Mouse (Mus musculus) forebrain, embryonic 16.5 days (tissue): ENCODE measurements around the gene Esp22. TPM values are rescaled to one million over a fixed set of nuclear protein-coding genes. Genes with fewer than 3 reads are reported as not detected.
"Not testable (repeated sequence)": the region's sequence is repeated elsewhere in the genome, so short reads cannot be mapped to it uniquely, and the experiment has no call there.

Experiments used
- ATAC-seq: fragments of 200-750 bp; cut with Nextera tagmentation; 2 replicates; pipeline ENCODE4 v1.8.0; 2017; ENCODE audit warnings: mild to moderate bottlenecking, moderate library complexity
- H3K27ac ChIP-seq: fragments of 300-500 bp; sonication (generic); 2 replicates; pipeline ENCODE4 v1.5.1; 2014; ENCODE audit warnings: low read length, control low read depth
- H3K27me3 ChIP-seq: fragments of 300-500 bp; sonication (generic); replicated peaks from 2 replicates; pipeline ENCODE4 v1.6.1; 2014; ENCODE audit warnings: low read length; ENCODE audit not compliant: control insufficient read depth, insufficient read depth
- H3K36me3 ChIP-seq: fragments of 300-500 bp; sonication (generic); 2 replicates; pipeline ENCODE4 v1.6.1; 2014; ENCODE audit not compliant: control insufficient read depth, insufficient read depth
- H3K4me1 ChIP-seq: fragments of 300-500 bp; sonication (generic); replicated peaks from 2 replicates; pipeline ENCODE4 v1.6.1; 2014; ENCODE audit warnings: low read length; ENCODE audit not compliant: control insufficient read depth, insufficient read depth
- H3K4me2 ChIP-seq: fragments of 300-500 bp; sonication (generic); 2 replicates; pipeline ENCODE4 v1.6.1; 2014; ENCODE audit warnings: mild to moderate bottlenecking, low read length, control low read depth
- H3K4me3 ChIP-seq: fragments of 300-500 bp; sonication (generic); replicated peaks from 2 replicates; pipeline ENCODE4 v1.5.1; 2014; ENCODE audit warnings: mild to moderate bottlenecking, low read length, control low read depth
- H3K9ac ChIP-seq: fragments of 300-500 bp; sonication (generic); replicated peaks from 2 replicates; pipeline ENCODE4 v1.6.1; 2014; ENCODE audit warnings: low read depth, low read length, control low read depth
- H3K9me3 ChIP-seq: fragments of 300-500 bp; sonication (generic); 2 replicates; pipeline ENCODE4 v1.6.1; 2016; ENCODE audit warnings: low read length; ENCODE audit not compliant: control insufficient read depth
- WGBS: fragments of 180-500 bp; shearing (Covaris S2); extraction: QIAGEN DNeasy Blood & Tissue Kit; methylation state at CpG from one replicate; pipeline ENCODE4 v1.1.7; 2014; 5-methylcytosine and 5-hydroxymethylcytosine counted together
- polyA plus RNA-seq: library from polyadenylated mRNA; unstranded; fragments of >200 nt; fragmentation: Nextera tagmentation; extraction: Ambion mirVana; gene quantifications from 2 replicates; pipeline ENCODE4 v1.2.1, GENCODE M21; 2015

The Esp22 gene
- polyA plus RNA-seq, result not detected in 2 replicates

GRCm38 (mm10) chr17:39095034-39095433 is at the start of gene Esp22:
Esp22 (plus strand) TSS chr17:39095334.
- no peak for ATAC-seq
- 98% methylated on average over 1 of the region's 1 CpGs for WGBS
- Histone ChIP-seq H3K9me3 (peaks cover 2% of the 10 kb centered on the region; the same call in 1 of the 2 replicates), H3K36me3 (no peaks in the 10 kb centered on the region), H3K27me3 (no peaks in the 10 kb centered on the region), H3K4me1 (no peaks in the 10 kb centered on the region), H3K9ac (no peak within 1 kb of the TSS), H3K4me3 (no peak within 1 kb of the TSS), H3K27ac (no peak within 1 kb of the TSS), H3K4me2 (no peak within 1 kb of the TSS)

DNA sequence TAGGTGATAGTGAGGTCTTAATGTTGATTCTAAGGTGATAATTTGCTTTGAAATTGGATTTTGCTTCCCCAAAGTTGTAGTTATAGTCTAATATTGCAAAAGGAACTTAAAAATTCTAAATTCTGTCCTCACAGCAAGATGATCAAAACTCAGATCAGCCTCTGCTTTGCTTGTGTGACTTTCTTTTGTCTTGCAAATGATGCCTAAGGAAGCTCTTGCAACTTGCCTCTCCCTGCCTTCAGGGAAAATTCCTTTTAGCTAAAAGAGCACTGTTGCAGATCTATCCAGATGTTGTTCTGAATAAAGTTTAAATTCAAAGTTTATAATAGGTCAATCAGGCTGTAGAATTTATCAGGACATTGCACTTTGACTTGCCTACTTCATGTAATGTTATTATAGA is 31.5 kb upstream of the Esp22 start:
- H3K4me2 ChIP-seq, result no peak overlapping the region
- H3K9me3 ChIP-seq, result 0 out of 2 replicates have a peak, but pooled peaks cover 3% of the 10 kb centered on the region
- H3K4me3 ChIP-seq, result no peak overlapping the region
- no peaks in the 10 kb centered on the region for H3K27me3 ChIP-seq
- no peak overlapping the region for H3K27ac ChIP-seq
- H3K9ac ChIP-seq, result no peak overlapping the region
- H3K4me1 ChIP-seq, result no peaks in the 10 kb centered on the region
- no peaks in the 10 kb centered on the region for H3K36me3 ChIP-seq
- no peak for ATAC-seq

DNA sequence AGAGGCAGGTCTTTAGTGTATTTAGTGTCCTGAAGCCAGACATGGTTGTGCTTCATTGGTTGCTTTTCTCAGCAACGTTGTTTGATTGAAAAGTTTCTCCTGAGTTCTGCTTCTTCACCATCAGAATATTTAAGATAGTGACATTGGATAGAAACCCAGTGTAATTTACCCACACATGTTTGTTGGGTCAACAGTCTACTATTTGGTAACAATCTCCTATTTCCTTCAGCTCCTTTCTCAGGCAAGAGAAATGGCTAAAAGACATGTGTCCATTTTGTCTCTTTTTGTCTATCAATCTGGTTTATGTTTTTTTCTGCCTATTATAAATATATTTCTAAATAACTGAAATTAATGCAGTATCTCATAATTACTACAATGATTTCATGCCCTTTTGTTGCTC is 18.2 kb upstream of the Esp22 start, which contains the start of gene Esp23:
TSS of gene Esp23 (minus strand) at position 101 of the 400 bp plus-strand sequence.
- Histone ChIP-seq H3K36me3 (no peaks in the 10 kb centered on the region), H3K4me2 (no peak within 1 kb of the TSS), H3K27me3 (no peaks in the 10 kb centered on the region), H3K9ac (no peak within 1 kb of the TSS), H3K4me1 (no peaks in the 10 kb centered on the region), H3K4me3 (no peak within 1 kb of the TSS), H3K9me3 (0 out of 2 replicates have a peak, but pooled peaks cover 6% of the 10 kb centered on the region), H3K27ac (no peak within 1 kb of the TSS)
- WGBS, result 45% methylated on average over 1 of the region's 1 CpGs
- ATAC-seq, result no peak

GRCm38 (mm10) chr17:39107126-39107525 is 12.0 kb downstream of the Esp22 start:
- ATAC-seq, H3K4me3 ChIP-seq, H3K9ac ChIP-seq, H3K36me3 ChIP-seq, H3K4me1 ChIP-seq, H3K27ac ChIP-seq, H3K27me3 ChIP-seq, H3K9me3 ChIP-seq, H3K4me2 ChIP-seq: not testable (repeated sequence)
- WGBS, result 78% methylated on average over 11 of the region's 11 CpGs

DNA sequence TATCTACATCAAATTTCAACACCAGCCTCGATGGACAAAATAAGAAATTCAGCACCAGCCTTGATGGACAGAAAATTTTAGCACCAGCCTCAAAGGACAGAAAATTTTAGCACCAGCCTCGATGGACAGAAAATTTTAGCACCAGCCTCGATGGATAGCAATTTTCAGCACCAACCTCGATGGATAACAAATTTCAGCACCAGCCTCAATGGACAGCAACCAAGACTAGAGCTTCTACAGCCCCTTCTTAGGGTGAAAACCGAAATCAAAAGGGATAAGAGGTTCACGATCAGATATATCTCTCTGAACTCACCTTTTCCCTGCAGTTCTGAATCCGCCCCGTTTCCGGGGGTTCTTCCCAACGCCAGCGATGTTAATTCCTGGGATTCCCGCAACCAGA is 34.0 kb downstream of the Esp22 start:
- H3K9me3 ChIP-seq, H3K27me3 ChIP-seq, H3K9ac ChIP-seq, H3K27ac ChIP-seq, H3K4me3 ChIP-seq, H3K4me1 ChIP-seq, H3K4me2 ChIP-seq, ATAC-seq, H3K36me3 ChIP-seq: not testable (repeated sequence)
- WGBS, result 76% methylated on average over 12 of the region's 12 CpGs

Other genes starting within 250 kb of the Esp22 start
- not detected in 2 replicates for gene Esp24, start 58.6 kb upstream of the Esp22 start, polyA plus RNA-seq
- gene Gm21903, start 52.0 kb upstream of the Esp22 start, polyA plus RNA-seq, result not detected in 2 replicates
- not detected in 2 replicates for gene Esp23, start 18.3 kb upstream of the Esp22 start, polyA plus RNA-seq